Mouse (Mus musculus) kidney, postnatal 36 days (tissue): ENCODE data around the gene Gm37240.
A peak's percentile ranks its signal among the peaks of the same experiment; 100 is the strongest.

Experiments used
- DNase-seq, 2 experiments: peaks; one replicate each; pipeline ENCODE4 v3.0.0; 2021 to 2022; ENCODE audit warnings: mixed read lengths in 2 of 2

Gm37240 gene

DNA sequence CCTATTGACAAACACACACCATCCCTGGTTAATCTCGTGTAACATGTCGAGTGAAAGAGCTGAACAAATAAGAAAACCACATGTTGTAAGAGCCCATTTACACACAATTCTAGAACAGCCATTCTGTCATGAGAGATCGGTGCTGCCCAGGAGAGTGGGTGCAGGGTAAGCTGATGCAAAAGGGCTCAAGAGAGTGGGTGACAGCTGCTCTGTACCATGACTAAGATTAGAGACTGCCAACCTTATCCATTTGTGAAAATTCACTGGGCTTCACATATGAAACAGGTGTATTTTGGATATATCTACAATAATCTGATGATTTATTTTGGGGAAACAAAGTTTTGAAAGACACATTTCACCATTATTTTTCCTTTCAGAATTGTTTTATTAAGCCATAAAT is 1331.5 kb downstream of the Gm37240 start:
- no peak for DNase-seq

GRCm38 (mm10) chr3:84547177-84547576 is 1340.1 kb downstream of the Gm37240 start:
- peak; percentile 13 to 15 for DNase-seq

DNA sequence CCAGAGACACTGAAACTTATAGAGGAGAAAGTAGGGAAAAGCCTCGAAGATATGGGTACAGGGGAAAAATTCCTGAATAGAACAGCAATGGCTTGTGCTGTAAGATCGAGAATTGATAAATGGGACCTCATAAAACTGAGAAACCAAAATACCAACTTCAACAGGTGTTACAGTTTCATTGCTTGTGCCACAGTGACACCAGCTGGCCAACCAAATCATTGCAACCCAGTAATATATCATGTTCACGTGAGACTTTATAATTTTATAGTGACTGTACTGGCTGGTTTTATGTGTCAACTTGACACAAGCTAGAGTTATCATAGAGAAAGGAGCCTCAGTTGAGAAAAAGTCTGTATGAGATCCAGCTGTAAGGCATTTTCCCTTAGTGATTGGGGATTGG is 1344.9 kb downstream of the Gm37240 start:
- DNase-seq, result peak; percentile 58 to 82

- no peak for DNase-seq
Measured at GRCm38 (mm10) chr3:84541881-84542280, 1345.4 kb downstream of the Gm37240 start.

DNA sequence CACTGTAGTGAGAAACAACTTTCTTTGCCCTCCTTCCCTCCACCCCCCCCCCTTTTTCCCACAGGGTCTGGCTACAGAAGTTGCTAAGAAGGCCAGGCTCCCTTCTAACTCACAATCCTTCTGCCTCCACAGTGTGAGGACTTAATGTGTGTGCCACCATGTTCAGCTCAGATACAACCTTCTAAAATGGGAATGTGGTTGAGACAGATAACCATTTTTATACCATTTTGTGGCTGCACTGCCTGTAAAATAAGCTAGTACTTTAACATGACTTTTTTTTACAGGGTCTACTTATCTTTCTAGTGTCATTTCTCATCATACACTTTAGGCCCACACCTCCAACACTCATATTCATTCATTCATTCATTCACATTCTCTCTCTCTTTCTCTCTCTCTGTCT is 1346.7 kb downstream of the Gm37240 start:
- no peak for DNase-seq

- peak; percentile 35 to 48 for DNase-seq
Measured at GRCm38 (mm10) chr3:84536987-84537386, 1350.3 kb downstream of the Gm37240 start.

DNA sequence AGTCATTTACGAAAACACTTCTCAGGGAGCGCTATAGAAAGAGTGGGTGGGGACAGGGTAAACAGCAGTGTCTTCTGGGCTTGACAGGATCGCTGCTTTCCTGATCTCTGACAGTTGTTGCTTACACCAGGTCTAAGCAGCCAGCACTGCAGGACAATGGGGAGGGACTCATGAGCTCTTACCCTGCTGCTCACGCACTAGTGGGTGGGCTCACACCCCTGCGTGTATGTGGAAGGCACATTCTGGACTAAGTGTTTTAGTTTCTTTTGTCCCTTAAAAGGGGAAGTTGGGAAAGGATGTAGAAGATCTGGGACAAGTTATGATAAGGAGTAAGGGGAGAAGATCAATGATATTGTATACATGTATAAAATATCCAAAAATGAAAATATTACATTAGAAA is 1354.1 kb downstream of the Gm37240 start:
- DNase-seq, result no peak

GRCm38 (mm10) chr3:84529021-84529420 is 1358.3 kb downstream of the Gm37240 start:
- no peak for DNase-seq

DNA sequence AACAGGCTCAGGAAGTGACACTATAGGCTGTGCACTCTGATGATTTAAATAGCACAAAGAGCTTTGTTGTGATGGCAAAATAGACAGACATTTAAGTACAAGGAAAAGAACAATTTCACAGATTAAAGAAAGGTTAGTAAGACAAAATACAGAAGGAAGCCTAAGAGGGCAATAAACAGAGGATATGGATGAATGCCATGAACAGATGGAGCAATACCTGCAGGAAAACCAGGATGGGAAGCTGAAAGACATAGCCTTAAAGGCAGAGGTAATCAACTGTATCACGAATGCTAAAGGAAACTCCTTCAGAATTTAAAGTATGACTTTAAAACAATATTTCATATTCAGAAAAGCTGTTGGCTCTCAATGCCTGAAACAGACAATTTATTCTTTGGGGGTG is 1362.4 kb downstream of the Gm37240 start:
- DNase-seq, result no peak

DNA sequence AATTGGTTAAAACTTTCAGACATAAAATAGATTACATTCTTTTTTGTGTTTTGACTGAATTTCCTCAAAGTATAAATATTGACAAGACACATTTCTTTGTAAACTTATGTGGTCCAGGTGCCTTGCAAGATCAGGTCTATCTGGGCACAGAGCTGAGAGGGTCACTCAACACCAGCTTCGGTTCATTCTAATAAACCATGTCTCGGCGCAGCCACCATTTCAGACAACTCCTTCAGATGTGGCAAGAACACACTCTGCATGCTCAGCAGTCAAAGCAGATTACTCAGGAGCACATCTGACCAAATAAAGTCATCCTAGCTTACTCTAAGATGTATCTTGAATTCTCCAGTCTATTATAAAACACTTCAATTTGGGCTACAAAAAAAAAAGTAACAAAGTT is 1371.2 kb downstream of the Gm37240 start:
- no peak for DNase-seq

DNA sequence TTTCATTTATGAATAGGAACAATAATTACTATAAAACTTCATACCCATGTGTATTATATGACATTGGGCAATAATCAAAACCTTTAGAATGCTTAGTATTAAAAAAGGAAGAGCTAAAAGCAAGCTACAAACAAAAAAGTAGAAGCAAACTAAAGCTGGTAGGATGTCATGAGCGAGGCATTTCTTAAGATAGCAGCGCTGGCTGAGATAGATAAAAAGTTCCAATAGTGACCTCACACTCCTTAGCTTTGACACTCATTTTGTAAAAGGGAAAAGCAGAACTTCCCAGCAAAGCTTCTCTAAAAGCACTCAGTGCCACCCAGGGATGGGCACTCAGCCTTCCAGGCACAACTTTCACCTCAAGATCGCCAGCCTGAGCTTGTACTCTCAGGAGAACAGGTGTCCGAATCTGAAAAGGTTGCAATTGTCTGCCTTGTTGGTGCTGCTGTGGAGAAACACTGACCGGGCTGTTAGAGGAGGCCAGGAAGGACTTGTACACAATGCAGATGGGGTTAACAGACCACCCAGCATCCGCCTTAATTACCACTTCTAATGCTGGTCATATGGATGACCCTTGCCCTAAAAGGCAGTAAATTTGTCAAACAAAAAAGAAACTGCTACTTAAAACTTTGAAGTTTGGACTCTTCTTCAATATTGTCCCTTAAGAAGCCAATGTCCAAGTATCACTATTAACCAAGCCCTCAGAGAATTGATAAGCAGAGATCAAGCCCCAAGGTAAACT is 1374.4 kb downstream of the Gm37240 start:
- no peak for DNase-seq

GRCm38 (mm10) chr3:84505193-84505592 is 1382.1 kb downstream of the Gm37240 start:
- no peak for DNase-seq

- DNase-seq, result no peak
Measured at GRCm38 (mm10) chr3:84504291-84504690, 1383.0 kb downstream of the Gm37240 start.

DNA sequence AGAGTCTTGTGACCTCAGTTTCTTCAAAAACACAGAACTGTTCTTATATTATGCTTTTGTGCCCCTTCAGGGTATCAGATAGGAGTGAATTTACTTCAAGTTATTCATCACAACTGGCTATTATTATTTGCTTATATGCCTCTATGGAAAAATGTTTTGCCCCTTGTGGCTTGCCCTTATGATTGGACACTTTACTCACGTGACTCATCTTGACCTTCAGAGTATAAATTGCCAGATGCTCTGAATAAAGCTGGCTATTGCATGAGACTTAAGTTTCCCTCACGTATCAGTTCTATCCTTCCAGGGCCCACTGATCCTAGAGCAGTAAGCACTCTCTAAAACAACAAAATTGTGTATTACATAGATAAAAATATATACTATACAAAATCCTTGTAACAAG is 1385.2 kb downstream of the Gm37240 start:
- no peak for DNase-seq

DNA sequence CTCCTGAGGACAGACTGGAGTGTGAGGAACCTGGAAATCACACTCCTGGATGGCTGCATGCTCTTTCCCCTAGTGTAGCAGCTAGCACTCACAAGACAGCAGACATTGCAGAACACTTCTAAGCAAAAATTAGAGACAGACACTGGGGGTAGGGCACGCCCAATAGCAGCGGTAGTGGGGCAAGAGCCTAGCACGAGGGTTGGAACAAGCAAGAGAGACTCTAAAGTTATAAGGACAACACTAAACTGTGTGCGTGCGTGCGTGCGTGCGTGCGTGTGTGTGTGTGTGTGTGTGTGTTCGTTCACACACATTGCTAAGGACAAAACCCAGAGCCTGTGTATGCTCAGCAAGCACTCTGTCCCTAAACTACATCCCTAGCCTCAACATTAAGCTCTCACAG is 1386.8 kb downstream of the Gm37240 start:
- no peak for DNase-seq

GRCm38 (mm10) chr3:84497718-84498117 is 1389.6 kb downstream of the Gm37240 start:
- DNase-seq, result peak in 1 of 2 experiments; percentile 27

DNA sequence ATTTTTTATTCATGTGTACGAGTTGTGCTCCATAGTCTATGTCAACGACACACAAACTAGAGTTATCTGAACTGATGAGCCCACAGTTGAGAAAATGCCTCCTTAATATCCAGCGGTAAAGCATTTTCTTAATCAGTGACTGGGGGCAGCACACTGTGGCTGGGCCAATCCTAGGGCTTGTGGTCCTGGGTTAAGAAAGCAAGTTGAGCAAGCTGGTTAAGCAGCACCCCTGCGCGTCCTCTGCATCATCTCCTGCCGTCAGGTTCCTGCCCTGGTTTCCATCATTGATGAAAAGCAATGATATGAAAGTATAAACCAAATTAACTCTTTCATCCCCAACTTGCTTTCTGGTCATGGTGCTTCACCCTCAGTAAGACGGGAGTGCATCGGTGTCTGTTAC is 1394.7 kb downstream of the Gm37240 start:
- DNase-seq, result no peak

GRCm38 (mm10) chr3:84492148-84492547 is 1395.2 kb downstream of the Gm37240 start:
- no peak for DNase-seq

DNA sequence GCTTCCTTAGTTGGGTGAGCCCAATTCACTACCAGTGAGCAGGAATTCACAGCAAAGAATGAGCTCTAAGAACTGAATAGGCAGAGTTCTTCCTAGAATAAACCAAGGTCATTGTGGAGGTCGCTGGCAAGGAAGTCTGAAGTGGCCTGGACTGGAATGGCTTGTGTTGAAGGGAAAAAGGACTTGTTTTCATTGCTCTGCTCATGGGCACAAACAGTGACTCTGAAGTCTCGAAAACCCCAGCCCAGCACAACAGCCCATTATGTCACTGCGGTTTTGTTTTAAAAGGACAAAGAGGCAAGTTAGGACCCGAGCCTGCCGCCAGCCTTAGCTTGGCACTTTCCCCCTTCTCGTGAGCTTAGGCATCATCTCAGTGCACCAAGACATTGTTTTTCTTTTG is 1398.6 kb downstream of the Gm37240 start:
- peak in 1 of 2 experiments; percentile 27 for DNase-seq

GRCm38 (mm10) chr3:84484891-84485290 is 1402.4 kb downstream of the Gm37240 start:
- no peak for DNase-seq

DNA sequence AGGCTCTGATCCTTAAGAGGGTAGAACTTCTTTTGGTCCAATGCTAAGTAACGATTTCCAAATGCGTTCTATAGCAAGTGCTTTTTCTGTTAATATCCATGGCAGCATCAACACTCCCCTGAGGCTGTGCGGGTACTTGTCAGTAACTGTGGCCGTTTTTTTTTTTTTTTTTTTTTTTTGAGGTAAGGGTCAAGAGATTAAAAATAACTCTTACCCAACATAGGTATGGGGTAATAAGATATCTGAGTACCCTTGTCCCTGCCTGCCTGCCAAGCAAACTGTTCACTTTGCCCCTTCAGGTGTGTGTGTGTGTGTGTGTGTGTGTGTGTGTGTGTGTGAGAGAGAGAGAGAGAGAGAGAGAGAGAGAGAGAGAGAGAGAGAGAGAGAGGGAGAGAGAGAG is 1403.0 kb downstream of the Gm37240 start:
- no peak for DNase-seq

DNA sequence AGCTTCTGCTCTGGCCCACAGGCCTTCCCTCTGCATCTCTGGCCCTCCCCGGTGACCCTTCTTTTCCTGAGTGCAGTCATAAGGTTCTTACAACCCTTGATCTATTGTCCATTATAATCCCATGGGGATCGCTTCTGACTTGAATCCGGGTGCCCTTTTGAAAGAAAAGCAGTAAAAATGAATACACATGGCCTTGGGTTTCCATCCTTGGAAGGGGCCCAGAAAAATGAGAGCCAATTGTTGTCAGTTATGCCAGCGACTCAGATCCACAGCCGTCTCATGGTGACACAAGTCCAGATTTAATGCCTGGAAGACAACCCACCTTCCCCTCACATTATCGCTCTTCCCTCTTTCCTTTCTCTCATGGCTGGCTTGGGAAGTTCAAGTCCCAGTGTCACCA is 1405.2 kb downstream of the Gm37240 start:
- no peak for DNase-seq

DNA sequence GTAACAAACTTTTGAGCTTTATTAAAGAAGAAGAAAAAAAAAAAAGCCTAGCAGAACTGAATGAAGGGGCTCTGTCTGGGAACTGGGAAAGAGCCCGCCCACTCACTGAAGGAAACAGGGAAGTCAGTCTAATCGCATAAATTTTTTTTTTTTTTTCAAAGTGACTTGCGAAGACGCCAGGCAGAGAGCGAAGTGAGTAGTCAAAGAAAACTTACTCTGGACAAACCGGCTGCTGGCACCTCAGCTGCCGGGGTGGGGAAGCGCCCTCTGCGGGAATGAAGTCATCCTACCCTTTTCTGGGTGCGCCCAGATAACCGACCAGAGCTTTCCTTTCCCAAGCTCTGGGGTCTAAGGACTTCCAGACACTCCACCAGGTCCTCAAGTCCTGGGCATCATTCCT is 1406.2 kb downstream of the Gm37240 start:
- peak; percentile 49 to 73 for DNase-seq

- DNase-seq, result peak; percentile 62 to 86
Measured at GRCm38 (mm10) chr3:84480006-84480897, 1407.1 kb downstream of the Gm37240 start, which contains the start of gene Fhdc1. TSS of gene Fhdc1 (minus strand) at chr3:84480429.
